Mouse (Mus musculus) forebrain, embryonic 14.5 days (tissue): ENCODE data around the gene Spns1. TPM values are rescaled to one million over a fixed set of nuclear protein-coding genes. Genes with fewer than 3 reads are reported as not detected.
"Not testable (repeated sequence)": the region's sequence is repeated elsewhere in the genome, so short reads cannot be mapped to it uniquely, and the experiment has no call there.

Source experiments
- ATAC-seq: fragments of 200-750 bp; cut with Nextera tagmentation; 2 replicates; pipeline ENCODE4 v1.8.0; 2017; ENCODE audit warnings: mild to moderate bottlenecking, moderate library complexity
- DNase-seq: peaks from one replicate; pipeline ENCODE4 v3.0.0-alpha.2; 2015; ENCODE audit warnings: low spot score
- H3K27ac ChIP-seq: fragments of 300-500 bp; sonication (generic); 2 replicates; pipeline ENCODE4 v1.5.1; 2014; ENCODE audit warnings: low read depth, mild to moderate bottlenecking, control low read depth, low read length, moderate library complexity
- H3K27me3 ChIP-seq: fragments of 300-500 bp; sonication (generic); replicated peaks from 2 replicates; pipeline ENCODE4 v1.6.1; 2014; ENCODE audit warnings: low read length, control low read depth, mixed read lengths; ENCODE audit not compliant: control insufficient read depth, insufficient read depth
- H3K36me3 ChIP-seq: fragments of 300-500 bp; sonication (generic); 2 replicates; pipeline ENCODE4 v1.6.1; 2014; ENCODE audit warnings: low read length, control low read depth; ENCODE audit not compliant: control insufficient read depth, insufficient read depth
- H3K4me1 ChIP-seq: fragments of 300-500 bp; sonication (generic); 2 replicates; pipeline ENCODE4 v1.6.1; 2014; ENCODE audit warnings: antibody characterized with exemption, low read length, control low read depth; ENCODE audit not compliant: control insufficient read depth, insufficient read depth
- H3K4me2 ChIP-seq: fragments of 300-500 bp; sonication (generic); 2 replicates; pipeline ENCODE4 v1.6.1; 2014; ENCODE audit warnings: mild to moderate bottlenecking, control low read depth, low read length
- H3K4me3 ChIP-seq: fragments of 300-500 bp; sonication (generic); 2 replicates; pipeline ENCODE4 v1.5.1; 2014; ENCODE audit warnings: low read depth, low read length, control low read depth
- H3K9ac ChIP-seq: fragments of 300-500 bp; sonication (generic); 2 replicates; pipeline ENCODE4 v1.6.1; 2014; ENCODE audit warnings: mild to moderate bottlenecking, low read length, control low read depth, moderate library complexity
- H3K9me3 ChIP-seq: fragments of 300-500 bp; sonication (generic); replicated peaks from 2 replicates; pipeline ENCODE4 v1.6.1; 2016; ENCODE audit warnings: low read length, control low read depth, mixed read lengths; ENCODE audit not compliant: control insufficient read depth
- WGBS: fragments of 180-500 bp; shearing (Covaris S2); extraction: QIAGEN DNeasy Blood & Tissue Kit; methylation state at CpG from one replicate; pipeline ENCODE4 v1.1.7; 2014; 5-methylcytosine and 5-hydroxymethylcytosine counted together
- polyA plus RNA-seq: library from polyadenylated mRNA; unstranded; fragments of >200 nt; fragmentation: Nextera tagmentation; extraction: Ambion mirVana; gene quantifications from 2 replicates; pipeline ENCODE4 v1.2.1, GENCODE M21; 2014

Spns1 gene
- polyA plus RNA-seq, 1 experiment from 2014 or later: 48.4 TPM

DNA sequence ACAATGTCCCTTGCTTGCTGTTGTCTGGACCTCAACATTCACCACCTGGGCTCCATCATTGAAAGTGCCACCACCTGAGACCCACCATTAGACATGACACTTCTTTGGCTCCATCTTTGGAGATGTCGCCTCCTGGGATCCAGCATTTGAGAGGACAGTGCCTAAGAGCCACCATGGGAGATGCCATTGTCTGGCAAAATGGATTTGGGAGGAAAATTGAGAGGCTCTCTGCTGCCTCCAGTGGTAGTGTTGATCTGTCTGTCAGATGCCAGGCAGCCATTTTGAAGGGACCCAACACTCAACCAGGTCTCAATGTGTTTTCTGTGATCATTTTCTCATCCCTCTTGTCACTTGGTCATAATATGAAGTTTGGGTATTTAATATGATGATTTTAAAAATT lies 41.7 kb downstream of the Spns1 start:
- Histone ChIP-seq H3K9me3 (no peaks in the 10 kb centered on the region), H3K4me2 (no peak overlapping the region), H3K9ac (no peak overlapping the region), H3K27ac (no peak overlapping the region), H3K27me3 (no peaks in the 10 kb centered on the region), H3K4me1 (no peaks in the 10 kb centered on the region), H3K4me3 (no peak overlapping the region), H3K36me3 (no peaks in the 10 kb centered on the region)
- WGBS: 91% methylated on average over 1 of the region's 1 CpGs
- ATAC-seq (no peak), DNase-seq (no peak)

DNA sequence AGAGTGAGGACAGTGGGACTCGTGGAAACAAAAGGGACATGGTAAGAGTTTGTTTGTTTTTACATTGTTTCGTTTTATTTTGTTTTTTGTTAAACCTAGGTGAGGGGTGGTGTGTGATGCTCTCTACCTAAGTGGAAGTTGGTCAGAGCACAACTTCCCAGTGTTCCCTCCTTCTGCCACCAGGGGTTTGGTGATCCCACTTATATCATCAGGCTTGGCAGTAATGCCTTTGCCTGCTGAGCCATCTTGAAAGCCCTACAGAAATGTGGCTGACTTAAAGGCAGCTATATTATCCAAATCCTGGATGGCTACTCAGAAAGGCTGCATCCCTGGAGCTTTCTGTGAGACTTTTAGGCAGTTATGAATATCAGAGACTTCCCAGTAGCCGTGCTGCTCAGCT lies 44.6 kb downstream of the Spns1 start:
- WGBS: 89% methylated on average over 3 of the region's 3 CpGs
- Histone ChIP-seq H3K27ac (no peak overlapping the region), H3K9ac (no peak overlapping the region), H3K4me3 (no peak overlapping the region), H3K27me3 (no peaks in the 10 kb centered on the region), H3K4me2 (no peak overlapping the region), H3K9me3 (no peaks in the 10 kb centered on the region), H3K36me3 (no peaks in the 10 kb centered on the region), H3K4me1 (no peaks in the 10 kb centered on the region)
- no peak for DNase-seq
- ATAC-seq: no peak

DNA sequence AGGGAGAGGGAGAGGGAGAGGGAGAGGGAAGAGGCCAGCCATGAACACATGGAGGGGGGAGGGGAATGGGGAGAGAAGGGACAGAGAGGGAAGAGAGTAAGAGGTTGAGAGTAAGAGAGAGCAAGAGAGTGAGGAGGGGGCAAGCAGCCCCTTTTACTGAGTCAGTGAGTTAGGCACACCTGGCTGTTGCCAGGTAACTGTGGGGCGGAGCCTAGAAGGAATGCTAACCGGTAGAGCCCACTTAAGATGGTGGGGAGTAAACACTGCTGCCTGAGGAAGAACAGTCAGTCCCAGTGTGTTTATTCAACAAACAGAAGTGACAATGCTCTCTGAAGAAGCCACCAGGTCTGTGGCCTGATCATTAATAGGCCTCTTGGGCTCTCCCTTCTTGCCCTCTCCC lies 46.6 kb downstream of the Spns1 start:
- H3K27ac ChIP-seq: no peak overlapping the region
- H3K4me1 ChIP-seq: no peaks in the 10 kb centered on the region
- ATAC-seq (no peak), DNase-seq (no peak)
- no peak overlapping the region for H3K4me2 ChIP-seq
- H3K27me3 ChIP-seq: no peaks in the 10 kb centered on the region
- no peak overlapping the region for H3K4me3 ChIP-seq
- H3K36me3 ChIP-seq: no peaks in the 10 kb centered on the region
- H3K9me3 ChIP-seq: no peaks in the 10 kb centered on the region
- H3K9ac ChIP-seq: no peak overlapping the region
- WGBS: 51% methylated on average over 2 of the region's 2 CpGs

DNA sequence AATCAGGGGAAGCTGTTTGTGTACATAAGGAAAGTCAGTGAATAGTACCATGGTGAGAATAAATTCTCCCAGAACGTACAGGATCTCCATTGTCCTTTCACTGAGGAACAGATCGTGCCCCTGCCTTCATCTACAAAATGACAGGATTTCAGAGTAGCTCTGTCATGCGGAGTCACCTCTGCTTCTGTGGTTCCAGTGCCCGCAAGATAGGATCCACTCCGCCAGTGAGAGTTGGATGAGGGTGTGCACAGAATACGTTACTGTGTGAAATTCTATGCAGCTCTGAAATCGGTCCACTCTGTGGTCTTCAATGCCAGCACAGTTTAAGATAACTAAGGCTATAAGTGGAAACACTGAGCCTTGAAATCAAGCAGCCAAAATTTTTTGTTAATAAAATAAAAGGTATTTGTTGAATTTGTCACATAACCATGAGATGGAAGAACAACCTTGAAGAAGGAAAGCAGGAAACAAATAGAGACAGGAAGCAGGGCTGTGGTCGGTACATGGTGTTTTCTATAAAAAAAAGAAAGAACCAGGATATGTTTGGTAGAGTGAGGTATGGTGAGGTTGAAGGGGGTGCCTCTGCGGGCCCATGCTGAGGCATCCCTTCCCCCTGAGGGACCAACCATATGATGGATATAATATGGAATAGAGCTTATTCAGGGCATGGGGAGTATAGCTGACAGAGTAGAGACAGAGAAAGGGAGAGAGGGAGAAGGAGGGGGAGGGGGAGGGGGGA lies 47.2 kb downstream of the Spns1 start:
- no peaks in the 10 kb centered on the region for H3K4me1 ChIP-seq
- no peak overlapping the region for H3K4me2 ChIP-seq
- no peaks in the 10 kb centered on the region; the same call in 1 of the 2 replicates for H3K27me3 ChIP-seq
- no peaks in the 10 kb centered on the region for H3K9me3 ChIP-seq
- 90% methylated on average over 9 of the region's 9 CpGs for WGBS
- DNase-seq (no peak), ATAC-seq (no peak)
- H3K9ac ChIP-seq: no peak overlapping the region
- H3K27ac ChIP-seq: no peak overlapping the region
- H3K36me3 ChIP-seq: no peaks in the 10 kb centered on the region
- no peak overlapping the region for H3K4me3 ChIP-seq

DNA sequence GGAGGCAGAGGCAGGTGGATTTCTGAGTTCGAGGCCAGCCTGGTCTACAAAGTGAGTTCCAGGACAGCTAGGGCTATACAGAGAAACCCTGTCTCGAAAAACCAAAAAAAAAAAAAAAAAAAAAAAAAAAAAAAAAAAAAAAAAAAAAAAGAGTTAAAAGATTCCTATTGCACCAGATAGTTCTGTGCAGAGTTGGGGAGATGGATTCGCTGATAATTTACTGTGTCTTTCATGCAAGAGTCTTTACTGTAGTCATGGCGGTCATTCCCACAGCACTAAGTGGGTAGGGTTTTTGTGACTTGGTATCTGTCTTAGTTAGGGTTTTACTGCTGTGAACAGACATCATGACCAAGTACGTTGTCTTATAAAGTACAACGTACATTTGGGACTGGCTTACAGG lies 48.4 kb downstream of the Spns1 start:
- H3K27me3 ChIP-seq, H3K4me1 ChIP-seq, H3K4me2 ChIP-seq, DNase-seq, ATAC-seq, H3K9me3 ChIP-seq, H3K27ac ChIP-seq, H3K36me3 ChIP-seq, H3K9ac ChIP-seq, H3K4me3 ChIP-seq: not testable (repeated sequence)
- WGBS: 89% methylated on average over 5 of the region's 6 CpGs

DNA sequence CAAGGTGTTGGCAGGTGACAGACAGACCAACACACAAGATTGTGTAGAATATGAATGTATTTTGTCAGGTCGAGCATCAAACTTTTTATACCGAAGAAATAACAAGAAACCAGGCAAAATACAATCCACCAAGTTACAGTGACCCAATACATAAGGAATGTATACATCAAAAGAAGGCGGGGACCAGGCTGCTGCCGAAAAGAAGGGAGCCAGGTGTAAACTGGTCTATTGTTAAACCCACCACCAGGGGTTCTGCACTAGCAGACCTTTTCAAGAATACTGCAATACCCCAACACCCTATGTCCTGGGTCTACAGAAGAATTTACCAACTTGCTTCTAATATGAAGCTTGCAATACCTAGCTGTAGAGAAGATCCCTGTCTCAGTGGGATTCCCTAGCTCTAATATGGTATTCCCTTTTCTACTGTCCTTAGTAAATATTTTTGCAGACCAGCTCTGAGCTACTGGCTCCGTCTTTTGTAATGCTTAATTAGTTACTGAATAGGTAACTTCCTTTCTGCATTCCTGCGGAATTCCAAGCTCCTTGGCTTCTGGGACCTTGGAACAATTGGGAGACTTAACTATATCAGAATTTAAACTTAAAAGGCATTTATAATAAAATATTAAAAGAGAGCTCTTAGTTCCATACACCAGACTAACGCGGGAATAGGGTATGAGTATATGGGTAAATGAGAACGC lies 51.5 kb downstream of the Spns1 start:
- DNase-seq: not testable (repeated sequence)

DNA sequence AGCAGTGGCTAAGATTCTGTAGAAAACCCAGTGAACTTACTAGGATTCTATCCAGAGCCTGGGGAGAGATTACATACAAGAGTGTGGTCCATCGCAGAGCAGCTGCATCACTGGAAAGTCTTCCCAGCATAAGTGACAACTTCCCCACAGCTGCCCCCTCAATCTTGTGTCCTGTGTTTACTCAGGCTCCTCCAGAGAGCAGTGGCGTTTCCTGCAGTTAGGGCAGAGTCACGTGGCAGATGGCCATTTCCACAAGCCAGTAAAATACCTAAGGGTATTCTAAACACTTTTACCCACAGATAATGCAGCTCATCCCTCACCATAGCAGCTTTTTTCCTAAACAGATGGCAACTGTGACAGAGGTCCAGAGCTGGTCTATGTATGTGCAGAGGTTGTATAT lies 52.5 kb downstream of the Spns1 start:
- DNase-seq (no peak), ATAC-seq (no peak)
- 55% methylated on average over 3 of the region's 3 CpGs for WGBS
- Histone ChIP-seq H3K27me3 (no peaks in the 10 kb centered on the region; the same call in 1 of the 2 replicates), H3K4me1 (no peaks in the 10 kb centered on the region), H3K4me3 (no peak overlapping the region), H3K4me2 (no peak overlapping the region), H3K36me3 (no peaks in the 10 kb centered on the region), H3K27ac (no peak overlapping the region), H3K9ac (no peak overlapping the region), H3K9me3 (no peaks in the 10 kb centered on the region)

More for the DNA sequence above, 51.5 kb downstream of the Spns1 start:
- H3K27me3 ChIP-seq, H3K27ac ChIP-seq, H3K36me3 ChIP-seq, H3K4me1 ChIP-seq, H3K4me2 ChIP-seq, H3K4me3 ChIP-seq, H3K9me3 ChIP-seq, ATAC-seq, H3K9ac ChIP-seq: not testable (repeated sequence)
- WGBS: 14% methylated on average over 9 of the region's 9 CpGs

DNA sequence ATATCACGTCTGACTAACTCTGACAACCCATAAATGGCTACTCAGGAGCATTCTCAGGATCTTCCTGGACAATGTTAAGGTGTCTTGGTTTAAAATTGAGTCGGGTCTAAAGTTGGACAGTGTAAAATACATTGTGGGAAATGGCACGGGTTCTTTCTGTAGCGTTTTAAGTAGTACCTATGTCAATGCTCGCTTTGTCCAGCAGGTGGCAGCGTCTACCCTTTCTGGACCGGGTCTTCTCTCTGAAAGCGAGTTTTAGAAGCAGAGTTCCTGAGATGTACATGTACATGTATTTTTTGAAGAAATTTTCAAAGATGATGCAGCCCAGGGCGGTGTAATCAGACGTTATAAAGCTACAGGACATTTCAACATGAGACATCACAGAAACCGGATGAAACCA lies 53.5 kb downstream of the Spns1 start:
- Histone ChIP-seq H3K4me3 (no peak overlapping the region), H3K9me3 (no peaks in the 10 kb centered on the region), H3K27ac (no peak overlapping the region), H3K9ac (no peak overlapping the region), H3K27me3 (no peaks in the 10 kb centered on the region; the same call in 1 of the 2 replicates), H3K4me2 (no peak overlapping the region), H3K36me3 (no peaks in the 10 kb centered on the region), H3K4me1 (no peaks in the 10 kb centered on the region)
- DNase-seq: peak; percentile 93
- ATAC-seq: no peak
- WGBS: 8% methylated on average over 11 of the region's 11 CpGs
